Mouse (Mus musculus): ENCODE data around the gene Lrba. TPM values are rescaled to one million over a fixed set of nuclear protein-coding genes. Genes with fewer than 3 reads are reported as not detected.

Lrba gene
- total RNA-seq, 2 experiments from 2014 or later, result 28.8 to 32.7 TPM

DNA sequence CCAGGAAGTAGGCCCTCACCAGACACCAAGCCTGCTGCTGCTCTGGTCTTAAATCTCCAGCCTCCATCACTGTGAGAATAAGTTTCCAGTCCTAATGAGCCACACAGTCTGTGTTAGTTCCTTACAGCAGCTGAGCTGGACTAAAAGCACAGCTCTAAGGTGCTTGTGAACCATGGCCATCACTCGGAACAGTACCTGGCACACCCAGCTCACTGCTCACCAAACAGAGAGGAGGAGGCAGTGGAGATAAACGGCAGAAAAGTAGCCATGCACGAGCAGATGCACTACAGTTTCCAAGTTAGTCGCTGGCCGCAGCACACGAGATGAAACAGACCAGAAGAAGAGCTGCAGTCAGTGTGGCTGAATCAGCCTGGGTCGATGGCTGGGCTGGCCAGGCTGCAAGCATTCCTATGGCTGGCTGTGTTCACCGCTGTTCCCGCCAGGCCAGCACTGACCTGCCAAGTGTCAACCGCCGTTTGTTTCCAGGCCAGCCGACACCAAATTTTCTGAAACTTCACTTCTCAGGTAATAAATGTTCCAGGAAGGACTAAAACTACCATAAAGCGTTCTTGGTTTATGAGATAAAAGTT is 573.5 kb downstream of the Lrba start:
- no peak for TF ChIP-seq CTCF (conservative IDR thresholded peaks at IDR 0.05)
- H3K27ac ChIP-seq, result no peak overlapping the region
- DNase-seq (ENCODE audit: low spot score in 2 of 2), result no peak
- H3K4me3 ChIP-seq, result no peak overlapping the region

GRCm38 (mm10) chr3:86799041-86799440 is 574.6 kb downstream of the Lrba start:
- H3K4me3 ChIP-seq, result no peak overlapping the region
- no peak overlapping the region for H3K27ac ChIP-seq
- TF ChIP-seq CTCF (conservative IDR thresholded peaks at IDR 0.05), result no peak
- DNase-seq (ENCODE audit: low spot score in 2 of 2), result no peak

DNA sequence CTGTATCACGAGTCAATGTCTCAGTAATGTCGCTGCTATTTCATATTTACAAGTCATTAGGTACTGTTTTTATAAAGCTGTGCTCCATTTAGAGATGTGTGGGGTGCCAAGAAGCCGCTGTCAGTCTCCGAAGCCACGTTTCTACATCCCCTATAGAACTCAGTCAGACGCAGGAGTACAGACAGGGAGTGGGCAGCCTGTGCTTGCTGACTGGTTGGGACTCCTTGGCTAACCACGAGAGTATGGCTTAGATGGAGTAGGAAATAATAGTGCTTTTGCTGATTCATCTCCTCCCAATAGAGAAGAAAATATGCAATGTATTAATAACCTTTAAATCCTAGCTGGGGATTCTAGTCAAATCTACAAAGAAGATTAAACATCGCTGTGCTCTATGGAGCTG is 576.4 kb downstream of the Lrba start:
- no peak for TF ChIP-seq CTCF (conservative IDR thresholded peaks at IDR 0.05)
- Histone ChIP-seq H3K4me3 (no peak overlapping the region), H3K27ac (peak overlapping the region; percentile 33; the same call in 1 of the 2 replicates)
- DNase-seq (ENCODE audit: low spot score in 2 of 2), result no peak

GRCm38 (mm10) chr3:86802825-86803224 is 578.3 kb downstream of the Lrba start:
- peak overlapping the region; percentile 61; the same call in 1 of the 2 replicates for H3K27ac ChIP-seq
- H3K4me3 ChIP-seq, result no peak overlapping the region
- no peak for TF ChIP-seq CTCF (conservative IDR thresholded peaks at IDR 0.05)
- DNase-seq (ENCODE audit: low spot score in 2 of 2), result no peak

DNA sequence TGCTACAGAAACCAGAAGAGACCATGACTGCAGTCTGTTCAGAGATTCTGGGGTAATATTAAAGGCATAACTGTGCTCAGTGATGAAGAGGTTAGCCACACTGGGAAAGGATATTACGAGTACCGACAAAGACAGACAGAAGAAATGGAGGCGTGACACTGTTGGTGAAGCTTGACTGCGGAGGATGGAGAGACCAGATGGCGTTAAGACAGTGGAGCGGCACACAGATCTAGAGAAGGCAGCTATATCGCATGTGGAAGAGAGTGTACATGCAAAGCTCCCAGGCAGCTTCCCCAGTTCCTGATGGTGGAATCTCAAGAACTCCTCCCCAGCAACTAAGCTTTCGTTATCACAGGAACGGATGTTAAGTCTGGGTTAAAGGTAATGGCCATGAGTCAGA is 579.8 kb downstream of the Lrba start:
- H3K4me3 ChIP-seq, result no peak overlapping the region
- peak; percentile 51 to 82 for DNase-seq (ENCODE audit: low spot score in 2 of 2)
- peak overlapping the region; percentile 80 for H3K27ac ChIP-seq
- TF ChIP-seq CTCF (conservative IDR thresholded peaks at IDR 0.05), result no peak

- DNase-seq (ENCODE audit: low spot score in 2 of 2), result no peak
- TF ChIP-seq CTCF (conservative IDR thresholded peaks at IDR 0.05), result no peak
- Histone ChIP-seq H3K27ac (peak overlapping the region; percentile 2; the same call in 1 of the 2 replicates), H3K4me3 (no peak overlapping the region)
These were observed 582.4 kb downstream of the Lrba start for GRCm38 (mm10) chr3:86806834-86807233.

GRCm38 (mm10) chr3:86807750-86808467 is 583.4 kb downstream of the Lrba start:
- peak; percentile 60 to 68 for DNase-seq (ENCODE audit: low spot score in 2 of 2)
- TF ChIP-seq CTCF (conservative IDR thresholded peaks at IDR 0.05), result peak; percentile 87
- Histone ChIP-seq H3K27ac (peak overlapping the region; percentile 67), H3K4me3 (no peak overlapping the region)

DNA sequence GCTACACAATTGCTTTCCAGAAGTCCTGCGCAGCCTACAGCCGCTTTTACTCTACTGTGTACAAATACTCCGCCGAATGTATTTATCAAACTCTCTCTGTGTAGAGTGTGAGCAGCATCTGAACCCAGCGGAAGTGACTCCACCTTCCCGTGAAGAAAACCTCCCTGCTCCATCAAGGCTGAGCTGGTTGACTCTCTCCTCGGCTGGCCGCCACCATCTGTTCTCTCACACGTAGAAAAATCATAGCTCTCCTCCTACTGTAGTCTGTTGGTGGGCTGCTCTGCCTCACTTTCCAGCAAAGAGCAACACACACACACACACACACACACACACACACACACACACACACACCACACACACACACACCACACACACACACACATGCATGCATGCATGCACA is 584.7 kb downstream of the Lrba start:
- H3K4me3 ChIP-seq, result no peak overlapping the region
- peak overlapping the region; percentile 71; the same call in 1 of the 2 replicates for H3K27ac ChIP-seq
- no peak for TF ChIP-seq CTCF (conservative IDR thresholded peaks at IDR 0.05)
- no peak for DNase-seq (ENCODE audit: low spot score in 2 of 2)

GRCm38 (mm10) chr3:86809646-86810045 is 585.2 kb downstream of the Lrba start:
- peak overlapping the region; percentile 71 for H3K27ac ChIP-seq
- TF ChIP-seq CTCF (conservative IDR thresholded peaks at IDR 0.05), result no peak
- no peak overlapping the region for H3K4me3 ChIP-seq
- no peak for DNase-seq (ENCODE audit: low spot score in 2 of 2)

- Histone ChIP-seq H3K27ac (peak overlapping the region; percentile 86), H3K4me3 (no peak overlapping the region)
- peak in 1 of 2 experiments; percentile 28 for DNase-seq (ENCODE audit: low spot score in 2 of 2)
- no peak for TF ChIP-seq CTCF (conservative IDR thresholded peaks at IDR 0.05)
These were observed 586.4 kb downstream of the Lrba start for GRCm38 (mm10) chr3:86810908-86811307.

- Histone ChIP-seq H3K27ac (peak overlapping the region; percentile 11; the same call in 1 of the 2 replicates), H3K4me3 (no peak overlapping the region)
- peak; percentile 71 to 78 for DNase-seq (ENCODE audit: low spot score in 2 of 2)
- peak; percentile 98 for TF ChIP-seq CTCF (conservative IDR thresholded peaks at IDR 0.05)
These were observed 588.2 kb downstream of the Lrba start for GRCm38 (mm10) chr3:86812689-86813088.

GRCm38 (mm10) chr3:86818001-86818585 is 593.6 kb downstream of the Lrba start:
- DNase-seq (ENCODE audit: low spot score in 2 of 2), result no peak
- TF ChIP-seq CTCF (conservative IDR thresholded peaks at IDR 0.05), result no peak
- Histone ChIP-seq H3K4me3 (no peak overlapping the region), H3K27ac (peak overlapping the region; percentile 51; the same call in 1 of the 2 replicates)

- no peak overlapping the region for H3K4me3 ChIP-seq
- no peak overlapping the region for H3K27ac ChIP-seq
- TF ChIP-seq CTCF (conservative IDR thresholded peaks at IDR 0.05), result no peak
- no peak for DNase-seq (ENCODE audit: low spot score in 2 of 2)
These were observed 594.9 kb downstream of the Lrba start for GRCm38 (mm10) chr3:86819372-86819771.

Measured in layer of hippocampus, adult 2 months (tissue).